ENCODE assay signal across 9 mouse cellular contexts in the genomic region with DNA sequence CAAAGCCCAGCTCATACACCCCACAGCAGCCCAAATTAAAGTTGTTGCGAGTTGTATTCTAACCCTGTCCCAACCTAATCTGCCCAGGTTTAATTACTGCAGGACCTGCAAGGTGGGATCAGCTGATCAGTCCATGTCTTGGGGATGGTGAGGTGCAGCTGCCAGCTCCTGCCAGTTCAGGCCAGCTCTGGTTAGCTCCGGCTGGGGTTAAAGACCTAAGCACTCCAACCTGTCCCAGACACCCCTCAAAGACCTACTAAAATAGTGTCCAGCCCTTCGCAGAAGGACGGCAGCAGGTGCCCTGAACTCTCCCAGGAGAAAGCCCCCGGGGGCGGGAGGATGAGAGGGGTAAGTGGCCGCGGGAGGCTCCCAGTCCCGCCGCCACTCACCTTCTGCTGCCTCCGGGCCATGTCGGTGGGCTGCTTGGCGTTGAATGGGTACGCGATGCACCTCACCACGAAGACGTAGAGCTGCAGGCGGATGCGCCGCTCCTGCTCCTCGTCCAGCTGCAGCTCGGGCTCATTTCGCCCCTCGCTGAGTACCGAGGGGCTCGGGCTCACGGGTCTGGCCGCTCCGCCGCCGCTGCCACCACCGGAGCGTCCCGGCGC. TPM values are rescaled to one million over a fixed set of nuclear protein-coding genes. Genes with fewer than 3 reads are reported as not detected.
DNase-seq lines count a peak whose midpoint lies in the region; ATAC-seq lines count a peak whose summit lies in the region.
"Had no signal": no experiment of that assay in that cellular context is flagged by ENCODE, and none has a peak within 500 bp of the region (broad histone marks: within the 10 kb centered on the region; RNA-seq: fewer than 3 reads in every experiment).

No protein-coding gene starts in this region.

- intact Hi-C loops in heart, postnatal 36 days (cut with DNase I): no loop called here
- intact Hi-C loops in left cerebral cortex, postnatal 4 days (cut with DNase I): loop anchor here (10.0 kb wide), 1 partner anchor 344 kb away; no protein-coding TSS in a partner anchor

- H3K27ac ChIP-seq in midbrain, embryonic 15.5 days: no peak overlapping the region

- H3K9ac ChIP-seq in midbrain, embryonic 15.5 days: peak overlapping the region; percentile 54

- peak overlapping the region; percentile 96 for H3K4me2 ChIP-seq in midbrain, embryonic 15.5 days

- no peaks in the 10 kb centered on the region for H3K9me3 ChIP-seq in erythroblast, embryonic 14.5 days (ENCODE audit: control insufficient read depth, low read length)
- no peaks in the 10 kb centered on the region for H3K9me3 ChIP-seq in midbrain, embryonic 15.5 days

- H3K27me3 ChIP-seq in erythroblast, embryonic 14.5 days (ENCODE audit: control insufficient read depth): peaks cover 33% of the 10 kb centered on the region
- peaks cover 23% of the 10 kb centered on the region for H3K27me3 ChIP-seq in midbrain, embryonic 15.5 days (replicated peaks)

- H3K36me3 ChIP-seq in erythroblast, embryonic 14.5 days (ENCODE audit: control insufficient read depth): no peaks in the 10 kb centered on the region
- H3K36me3 ChIP-seq in midbrain, embryonic 15.5 days (replicated peaks): no peaks in the 10 kb centered on the region

- ATAC-seq in erythroblast, adult 5-6 weeks (replicated peaks; ENCODE audit: low FRiP score, poor library complexity, severe bottlenecking): no peak
- ATAC-seq in midbrain, embryonic 15.5 days (replicated peaks): peak; percentile 69

- WGBS in midbrain, embryonic 15.5 days: under 1% methylated on average over 35 of the region's 35 CpGs

- H3K4me1 ChIP-seq in erythroblast, embryonic 14.5 days (ENCODE audit: control insufficient read depth): no peaks in the 10 kb centered on the region
- peaks cover 18% of the 10 kb centered on the region for H3K4me1 ChIP-seq in midbrain, embryonic 15.5 days

- peak; percentile 2 to 4 for DNase-seq in urinary bladder, postnatal 36 days (ENCODE audit: low spot score in 2 of 2)
- no peak for DNase-seq in urinary bladder, adult 18-20 months (ENCODE audit: low spot score in 2 of 2)
- DNase-seq in heart, postnatal 36 days: peak; percentile 3 to 6
- peak; percentile 25 for DNase-seq in left cerebral cortex, postnatal 4 days
- DNase-seq in natural killer cell, adult 2 months (ENCODE audit: low spot score in 2 of 2): no peak

- peak overlapping the region; percentile 40 for H3K4me3 ChIP-seq in erythroblast, embryonic 14.5 days (replicated peaks)
- peak overlapping the region; percentile 65 for H3K4me3 ChIP-seq in midbrain, embryonic 15.5 days

RNA-seq across cellular contexts. Expression of gene Cadps2, which starts 0.7 kb away (rescaled TPM):
- polyA plus RNA-seq in erythroblast, embryonic 14.5 days (2012): not detected in 2 replicates
- not detected in 2 replicates for total RNA-seq in erythroblast, adult 5-6 weeks (2015; ENCODE audit: low replicate concordance)
- total RNA-seq in erythroblast, adult 5-6 weeks (2017; ENCODE audit: low replicate concordance): 0.70 TPM in 1 of 2 replicates, not detected in the other
- total RNA-seq in heart, postnatal 36 days (2021): 1 to 10 TPM; 1.5 to 1.9 TPM
- total RNA-seq in left cerebral cortex, postnatal 4 days (2021): 10 to 100 TPM; 36.5 to 38.5 TPM
- 7.6 and 7.9 TPM in 2 replicates for polyA plus RNA-seq in midbrain, embryonic 15.5 days (2015; fragmentation: Nextera tagmentation; extraction: Ambion mirVana)
- polyA plus RNA-seq: C2C12 had no signal

Comparison
In these comparisons a context has a peak if more than half of its experiments do, and no peak if none do; other contexts are left out.
1. DNase-seq: peak in urinary bladder, postnatal 36 days (2 of 2), heart, postnatal 36 days (2 of 2) and left cerebral cortex, postnatal 4 days (single experiment); none in urinary bladder, adult 18-20 months (0 of 2) and natural killer cell, adult 2 months (0 of 2).
2. RNA of gene Cadps2, which starts 0.7 kb away (total RNA-seq): 36.5 to 38.5 TPM in left cerebral cortex, postnatal 4 days; 1.5 to 1.9 TPM in heart, postnatal 36 days and 0.70 TPM in erythroblast, adult 5-6 weeks; every median in the first group is over 10 times any median in the second.